Mouse (Mus musculus): Measurements from ENCODE around the gene Gli3. TPM values are rescaled to one million over a fixed set of nuclear protein-coding genes. Genes with fewer than 3 reads are reported as not detected.

Gene Gli3
- polyA plus RNA-seq, 1 experiment from 2014 or later: 13.6 TPM

- Histone ChIP-seq H3K9ac (ENCODE audit: low read length) (no peak overlapping the region), H3K9me3 (ENCODE audit: control insufficient read depth, low read length) (no peaks in the 10 kb centered on the region), H3K4me3 (ENCODE audit: low read length) (no peak overlapping the region), H3K27me3 (ENCODE audit: control insufficient read depth, insufficient read depth, low read depth, low read length) (no peaks in the 10 kb centered on the region), H3K36me3 (ENCODE audit: control insufficient read depth, insufficient read depth, low read length) (no peaks in the 10 kb centered on the region), H3K4me2 (ENCODE audit: low read depth, low read length) (no peak overlapping the region), H3K4me1 (replicated peaks; ENCODE audit: control insufficient read depth, insufficient read depth, low read length) (peaks cover 8% of the 10 kb centered on the region), H3K27ac (ENCODE audit: low read length) (no peak overlapping the region)
- ATAC-seq (ENCODE audit: low read depth): no peak
- WGBS: 78% methylated on average over 9 of the region's 9 CpGs
Measured at GRCm38 (mm10) chr13:15517048-15517760, 54.2 kb downstream of the Gli3 start.

GRCm38 (mm10) chr13:15520353-15520752 is 57.3 kb downstream of the Gli3 start:
- 56% methylated on average over 2 of the region's 2 CpGs for WGBS
- Histone ChIP-seq H3K4me1 (replicated peaks; ENCODE audit: control insufficient read depth, insufficient read depth, low read length) (0 out of 2 replicates have a peak, but pooled peaks cover 5% of the 10 kb centered on the region), H3K4me3 (ENCODE audit: low read length) (no peak overlapping the region), H3K9ac (ENCODE audit: low read length) (no peak overlapping the region), H3K4me2 (ENCODE audit: low read depth, low read length) (no peak overlapping the region), H3K36me3 (ENCODE audit: control insufficient read depth, insufficient read depth, low read length) (no peaks in the 10 kb centered on the region), H3K27me3 (ENCODE audit: control insufficient read depth, insufficient read depth, low read depth, low read length) (no peaks in the 10 kb centered on the region), H3K27ac (ENCODE audit: low read length) (no peak overlapping the region), H3K9me3 (ENCODE audit: control insufficient read depth, low read length) (no peaks in the 10 kb centered on the region)
- no peak for ATAC-seq (ENCODE audit: low read depth)

- H3K9ac ChIP-seq (ENCODE audit: low read length): no peak overlapping the region
- no peak overlapping the region for H3K4me2 ChIP-seq (ENCODE audit: low read depth, low read length)
- no peaks in the 10 kb centered on the region for H3K9me3 ChIP-seq (ENCODE audit: control insufficient read depth, low read length)
- H3K4me3 ChIP-seq (ENCODE audit: low read length): no peak overlapping the region
- 66% methylated on average over 3 of the region's 3 CpGs for WGBS
- no peaks in the 10 kb centered on the region for H3K27me3 ChIP-seq (ENCODE audit: control insufficient read depth, insufficient read depth, low read depth, low read length)
- H3K36me3 ChIP-seq (ENCODE audit: control insufficient read depth, insufficient read depth, low read length): no peaks in the 10 kb centered on the region
- H3K27ac ChIP-seq (ENCODE audit: low read length): no peak overlapping the region
- no peak for ATAC-seq (ENCODE audit: low read depth)
- H3K4me1 ChIP-seq (replicated peaks; ENCODE audit: control insufficient read depth, insufficient read depth, low read length): 0 out of 2 replicates have a peak, but pooled peaks cover 7% of the 10 kb centered on the region
Measured at GRCm38 (mm10) chr13:15522153-15522552, 59.1 kb downstream of the Gli3 start.

GRCm38 (mm10) chr13:15524208-15524607 is 61.2 kb downstream of the Gli3 start:
- no peaks in the 10 kb centered on the region for H3K9me3 ChIP-seq (ENCODE audit: control insufficient read depth, low read length)
- H3K4me3 ChIP-seq (ENCODE audit: low read length): no peak overlapping the region
- H3K36me3 ChIP-seq (ENCODE audit: control insufficient read depth, insufficient read depth, low read length): no peaks in the 10 kb centered on the region
- H3K4me1 ChIP-seq (replicated peaks; ENCODE audit: control insufficient read depth, insufficient read depth, low read length): 0 out of 2 replicates have a peak, but pooled peaks cover 2% of the 10 kb centered on the region
- H3K4me2 ChIP-seq (ENCODE audit: low read depth, low read length): no peak overlapping the region
- no peak overlapping the region for H3K9ac ChIP-seq (ENCODE audit: low read length)
- no peak overlapping the region for H3K27ac ChIP-seq (ENCODE audit: low read length)
- WGBS: 80% methylated on average over 8 of the region's 8 CpGs
- H3K27me3 ChIP-seq (ENCODE audit: control insufficient read depth, insufficient read depth, low read depth, low read length): no peaks in the 10 kb centered on the region
- ATAC-seq (ENCODE audit: low read depth): no peak

- Histone ChIP-seq H3K27me3 (ENCODE audit: control insufficient read depth, insufficient read depth, low read depth, low read length) (no peaks in the 10 kb centered on the region), H3K27ac (ENCODE audit: low read length) (no peak overlapping the region), H3K4me1 (replicated peaks; ENCODE audit: control insufficient read depth, insufficient read depth, low read length) (0 out of 2 replicates have a peak, but pooled peaks cover 2% of the 10 kb centered on the region), H3K36me3 (ENCODE audit: control insufficient read depth, insufficient read depth, low read length) (no peaks in the 10 kb centered on the region), H3K9me3 (ENCODE audit: control insufficient read depth, low read length) (no peaks in the 10 kb centered on the region), H3K9ac (ENCODE audit: low read length) (no peak overlapping the region), H3K4me2 (ENCODE audit: low read depth, low read length) (no peak overlapping the region), H3K4me3 (ENCODE audit: low read length) (no peak overlapping the region)
- WGBS: 83% methylated on average over 4 of the region's 4 CpGs
- no peak for ATAC-seq (ENCODE audit: low read depth)
Measured at GRCm38 (mm10) chr13:15526691-15527090, 63.7 kb downstream of the Gli3 start.

- no peaks in the 10 kb centered on the region for H3K9me3 ChIP-seq (ENCODE audit: control insufficient read depth, low read length)
- no peak overlapping the region for H3K4me3 ChIP-seq (ENCODE audit: low read length)
- no peak overlapping the region for H3K27ac ChIP-seq (ENCODE audit: low read length)
- H3K4me1 ChIP-seq (replicated peaks; ENCODE audit: control insufficient read depth, insufficient read depth, low read length): no peaks in the 10 kb centered on the region
- no peak overlapping the region for H3K4me2 ChIP-seq (ENCODE audit: low read depth, low read length)
- H3K9ac ChIP-seq (ENCODE audit: low read length): no peak overlapping the region
- H3K36me3 ChIP-seq (ENCODE audit: control insufficient read depth, insufficient read depth, low read length): no peaks in the 10 kb centered on the region
- no peak for ATAC-seq (ENCODE audit: low read depth)
- H3K27me3 ChIP-seq (ENCODE audit: control insufficient read depth, insufficient read depth, low read depth, low read length): no peaks in the 10 kb centered on the region
- 66% methylated on average over 3 of the region's 3 CpGs for WGBS
Measured at GRCm38 (mm10) chr13:15531568-15531967, 68.5 kb downstream of the Gli3 start.

GRCm38 (mm10) chr13:15537206-15537605 is 74.2 kb downstream of the Gli3 start:
- 31% methylated on average over 5 of the region's 5 CpGs for WGBS
- Histone ChIP-seq H3K9me3 (ENCODE audit: control insufficient read depth, low read length) (no peaks in the 10 kb centered on the region), H3K36me3 (ENCODE audit: control insufficient read depth, insufficient read depth, low read length) (no peaks in the 10 kb centered on the region), H3K4me3 (ENCODE audit: low read length) (no peak overlapping the region), H3K27me3 (ENCODE audit: control insufficient read depth, insufficient read depth, low read depth, low read length) (no peaks in the 10 kb centered on the region), H3K9ac (ENCODE audit: low read length) (no peak overlapping the region), H3K27ac (ENCODE audit: low read length) (no peak overlapping the region), H3K4me1 (replicated peaks; ENCODE audit: control insufficient read depth, insufficient read depth, low read length) (peaks cover 29% of the 10 kb centered on the region), H3K4me2 (ENCODE audit: low read depth, low read length) (no peak overlapping the region)
- ATAC-seq (ENCODE audit: low read depth): 0 out of 2 replicates have a peak, but pooled peaks have one; percentile 21

- no peak for ATAC-seq (ENCODE audit: low read depth)
- Histone ChIP-seq H3K9me3 (ENCODE audit: control insufficient read depth, low read length) (no peaks in the 10 kb centered on the region), H3K4me2 (ENCODE audit: low read depth, low read length) (no peak overlapping the region), H3K36me3 (ENCODE audit: control insufficient read depth, insufficient read depth, low read length) (no peaks in the 10 kb centered on the region), H3K4me3 (ENCODE audit: low read length) (no peak overlapping the region), H3K27ac (ENCODE audit: low read length) (no peak overlapping the region), H3K27me3 (ENCODE audit: control insufficient read depth, insufficient read depth, low read depth, low read length) (no peaks in the 10 kb centered on the region), H3K9ac (ENCODE audit: low read length) (no peak overlapping the region), H3K4me1 (replicated peaks; ENCODE audit: control insufficient read depth, insufficient read depth, low read length) (peaks cover 33% of the 10 kb centered on the region)
- WGBS: 56% methylated on average over 3 of the region's 3 CpGs
Measured at GRCm38 (mm10) chr13:15537611-15538010, 74.6 kb downstream of the Gli3 start.

GRCm38 (mm10) chr13:15538389-15538788 is 75.4 kb downstream of the Gli3 start:
- no peaks in the 10 kb centered on the region for H3K9me3 ChIP-seq (ENCODE audit: control insufficient read depth, low read length)
- no peak overlapping the region for H3K4me3 ChIP-seq (ENCODE audit: low read length)
- H3K9ac ChIP-seq (ENCODE audit: low read length): no peak overlapping the region
- WGBS: 30% methylated on average over 2 of the region's 2 CpGs
- no peak overlapping the region for H3K4me2 ChIP-seq (ENCODE audit: low read depth, low read length)
- H3K4me1 ChIP-seq (replicated peaks; ENCODE audit: control insufficient read depth, insufficient read depth, low read length): peaks cover 41% of the 10 kb centered on the region
- H3K27me3 ChIP-seq (ENCODE audit: control insufficient read depth, insufficient read depth, low read depth, low read length): no peaks in the 10 kb centered on the region
- no peak overlapping the region for H3K27ac ChIP-seq (ENCODE audit: low read length)
- H3K36me3 ChIP-seq (ENCODE audit: control insufficient read depth, insufficient read depth, low read length): no peaks in the 10 kb centered on the region
- ATAC-seq (ENCODE audit: low read depth): 0 out of 2 replicates have a peak, but pooled peaks have one; percentile 44
